Mouse (Mus musculus): Measurements from ENCODE around the gene Paqr6. TPM values are rescaled to one million over a fixed set of nuclear protein-coding genes. Genes with fewer than 3 reads are reported as not detected.
"Not testable (repeated sequence)": the region's sequence is repeated elsewhere in the genome, so short reads cannot be mapped to it uniquely, and the experiment has no call there.

Gene Paqr6
- polyA plus RNA-seq, 1 experiment from 2014 or later, result 14.5 TPM

DNA sequence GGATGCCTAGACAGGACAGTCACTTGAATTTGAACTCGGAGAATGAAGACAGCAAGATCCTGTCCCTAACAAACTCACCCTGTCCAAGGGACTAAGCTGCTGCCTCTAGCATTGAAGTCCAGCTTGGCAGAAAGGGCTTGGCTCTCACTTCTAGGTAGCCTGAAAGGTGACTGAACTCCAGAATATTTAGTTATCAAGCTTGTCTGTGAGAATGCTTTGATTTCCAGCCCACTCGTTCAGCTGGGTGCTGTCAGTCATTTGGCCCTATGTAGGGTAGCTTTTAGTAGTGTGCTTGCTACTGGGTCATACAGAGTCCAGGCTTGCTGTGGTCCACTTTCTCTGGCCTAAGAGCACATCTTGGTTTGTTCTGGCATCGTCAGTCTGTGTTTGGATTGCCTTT lies 25.4 kb upstream of the Paqr6 start:
- H3K36me3 ChIP-seq, result peaks cover 30% of the 10 kb centered on the region
- no peak for ATAC-seq (replicated peaks; ENCODE audit: low FRiP score)
- H3K4me3 ChIP-seq (replicated peaks), result no peak overlapping the region
- H3K27me3 ChIP-seq, result no peaks in the 10 kb centered on the region
- 73% methylated on average over 3 of the region's 3 CpGs for WGBS
- peaks cover 32% of the 10 kb centered on the region for H3K4me1 ChIP-seq
- no peaks in the 10 kb centered on the region for H3K9me3 ChIP-seq (replicated peaks)
- H3K4me2 ChIP-seq, result no peak overlapping the region
- H3K9ac ChIP-seq, result no peak overlapping the region
- H3K27ac ChIP-seq, result no peak overlapping the region

DNA sequence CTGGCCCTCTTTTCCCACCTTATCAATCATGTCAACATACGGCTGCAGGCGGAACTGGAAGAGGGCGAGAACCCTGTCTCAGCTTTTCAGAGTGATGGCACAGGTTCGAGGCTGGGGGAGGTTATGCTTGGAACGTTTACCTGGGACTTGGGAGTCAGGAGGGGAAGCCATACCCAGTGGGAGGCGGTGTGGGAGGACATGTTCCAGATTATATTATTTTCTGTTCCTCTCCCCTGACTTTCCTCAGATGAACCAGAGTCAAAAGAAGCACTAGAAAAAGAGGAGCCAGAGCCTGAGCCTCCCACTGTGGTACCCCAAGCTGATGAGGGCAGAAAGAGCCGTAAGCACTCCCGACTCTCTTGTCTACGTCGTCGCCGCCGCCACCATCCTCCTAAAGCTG lies 13.7 kb upstream of the Paqr6 start:
- H3K9me3 ChIP-seq (replicated peaks), result no peaks in the 10 kb centered on the region
- H3K4me3 ChIP-seq (replicated peaks), result no peak overlapping the region
- no peak overlapping the region for H3K4me2 ChIP-seq
- no peaks in the 10 kb centered on the region for H3K4me1 ChIP-seq
- H3K36me3 ChIP-seq, result peaks cover 100% of the 10 kb centered on the region
- H3K27ac ChIP-seq, result no peak overlapping the region
- WGBS, result 85% methylated on average over 13 of the region's 13 CpGs
- H3K9ac ChIP-seq, result no peak overlapping the region
- no peak for ATAC-seq (replicated peaks; ENCODE audit: low FRiP score)
- no peaks in the 10 kb centered on the region for H3K27me3 ChIP-seq

DNA sequence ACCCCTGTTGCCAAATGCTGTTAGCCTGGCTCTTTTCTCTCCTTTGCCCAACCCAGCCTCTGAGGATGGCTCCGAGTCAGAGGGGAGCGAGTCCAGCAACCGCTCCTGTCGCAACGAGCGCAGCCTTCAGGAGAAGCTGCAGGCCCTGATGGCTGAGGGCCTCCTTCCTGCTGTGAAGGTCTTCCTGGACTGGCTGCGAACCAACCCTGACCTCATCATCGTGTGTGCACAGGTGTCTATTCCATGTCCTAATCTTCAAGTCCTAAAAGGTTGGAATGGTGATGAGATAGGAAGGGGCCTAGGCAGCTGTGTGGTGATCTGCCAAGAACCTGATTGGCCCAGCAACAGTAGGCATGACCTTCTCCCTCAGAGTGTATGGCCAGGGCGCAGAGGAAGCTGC lies 11.5 kb upstream of the Paqr6 start:
- Histone ChIP-seq H3K9ac (no peak overlapping the region), H3K4me1 (no peaks in the 10 kb centered on the region), H3K36me3 (peaks cover 100% of the 10 kb centered on the region), H3K4me2 (no peak overlapping the region), H3K4me3 (replicated peaks) (no peak overlapping the region), H3K9me3 (replicated peaks) (no peaks in the 10 kb centered on the region), H3K27me3 (no peaks in the 10 kb centered on the region), H3K27ac (no peak overlapping the region)
- no peak for ATAC-seq (replicated peaks; ENCODE audit: low FRiP score)
- 89% methylated on average over 9 of the region's 9 CpGs for WGBS

DNA sequence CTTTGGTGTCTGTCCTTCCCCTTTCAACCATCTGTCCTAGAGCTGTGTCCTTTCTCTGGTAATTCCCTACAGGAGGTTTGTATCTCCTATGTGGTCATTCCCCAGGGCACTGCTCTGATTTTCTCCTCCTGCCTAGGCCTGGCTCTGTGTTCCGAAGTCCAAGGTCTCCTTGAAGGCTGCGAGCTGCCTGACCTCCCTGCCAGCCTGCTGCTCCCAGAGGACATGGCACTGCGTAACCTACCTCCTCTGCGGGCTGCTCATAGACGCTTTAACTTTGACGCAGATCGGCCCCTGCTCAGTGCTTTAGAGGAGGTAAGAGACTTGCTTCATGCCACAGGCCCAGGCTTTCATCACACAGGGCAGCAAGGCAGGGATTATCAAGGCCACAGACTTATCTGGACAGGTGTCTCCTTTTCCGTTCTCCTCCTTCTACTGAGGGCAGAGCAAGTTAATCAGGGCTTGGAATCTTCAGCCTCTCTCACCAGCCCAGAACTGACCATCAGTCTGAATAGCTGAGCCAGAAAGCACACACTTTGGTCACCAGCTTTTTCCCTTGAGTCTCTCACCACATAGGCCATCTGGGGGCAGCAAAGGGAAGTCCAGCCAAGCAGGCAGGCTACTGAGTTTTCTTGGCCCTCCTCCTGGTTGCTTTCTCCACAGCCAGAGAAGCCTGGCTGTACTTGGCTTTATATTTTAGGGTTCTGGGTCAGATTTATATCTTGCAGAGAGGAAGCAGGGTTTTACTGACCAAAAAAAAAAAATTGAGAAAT lies 9.8 kb upstream of the Paqr6 start:
- no peaks in the 10 kb centered on the region for H3K9me3 ChIP-seq (replicated peaks)
- H3K27me3 ChIP-seq, result no peaks in the 10 kb centered on the region
- no peak overlapping the region for H3K9ac ChIP-seq
- 96% methylated on average over 8 of the region's 8 CpGs for WGBS
- no peak overlapping the region for H3K4me3 ChIP-seq (replicated peaks)
- peaks cover 100% of the 10 kb centered on the region for H3K36me3 ChIP-seq
- no peak overlapping the region for H3K27ac ChIP-seq
- H3K4me2 ChIP-seq, result no peak overlapping the region
- H3K4me1 ChIP-seq, result no peaks in the 10 kb centered on the region
- no peak for ATAC-seq (replicated peaks; ENCODE audit: low FRiP score)

DNA sequence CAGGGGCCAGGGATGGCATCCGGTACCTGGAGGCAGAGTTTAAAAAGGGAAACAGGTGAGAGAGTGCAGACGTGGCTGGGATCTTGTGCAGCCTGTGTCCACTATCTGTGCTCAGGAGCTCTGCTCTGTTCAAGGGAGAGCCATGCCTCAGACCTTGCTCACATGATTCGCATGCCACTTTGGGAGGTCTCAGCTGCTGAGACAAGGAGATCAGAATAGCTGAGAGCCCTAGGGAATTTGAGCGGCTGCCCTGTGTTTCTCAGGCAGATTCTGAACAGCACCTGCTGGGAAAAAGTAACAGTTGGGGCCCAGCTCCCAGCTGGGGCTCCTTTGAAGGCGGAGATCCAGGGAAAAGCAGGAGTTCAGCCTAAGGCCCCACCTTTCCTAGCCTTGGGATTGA lies 4.8 kb upstream of the Paqr6 start:
- H3K9me3 ChIP-seq (replicated peaks), result no peaks in the 10 kb centered on the region
- no peak overlapping the region for H3K9ac ChIP-seq
- no peak overlapping the region for H3K4me3 ChIP-seq (replicated peaks)
- H3K27me3 ChIP-seq, result peaks cover 2% of the 10 kb centered on the region; the same call in 1 of the 2 replicates
- peaks cover 13% of the 10 kb centered on the region for H3K4me1 ChIP-seq
- ATAC-seq (replicated peaks; ENCODE audit: low FRiP score), result no peak
- 79% methylated on average over 5 of the region's 5 CpGs for WGBS
- H3K36me3 ChIP-seq, result peaks cover 87% of the 10 kb centered on the region
- peak overlapping the region; percentile 0; the same call in 1 of the 2 replicates for H3K27ac ChIP-seq
- H3K4me2 ChIP-seq, result no peak overlapping the region

DNA sequence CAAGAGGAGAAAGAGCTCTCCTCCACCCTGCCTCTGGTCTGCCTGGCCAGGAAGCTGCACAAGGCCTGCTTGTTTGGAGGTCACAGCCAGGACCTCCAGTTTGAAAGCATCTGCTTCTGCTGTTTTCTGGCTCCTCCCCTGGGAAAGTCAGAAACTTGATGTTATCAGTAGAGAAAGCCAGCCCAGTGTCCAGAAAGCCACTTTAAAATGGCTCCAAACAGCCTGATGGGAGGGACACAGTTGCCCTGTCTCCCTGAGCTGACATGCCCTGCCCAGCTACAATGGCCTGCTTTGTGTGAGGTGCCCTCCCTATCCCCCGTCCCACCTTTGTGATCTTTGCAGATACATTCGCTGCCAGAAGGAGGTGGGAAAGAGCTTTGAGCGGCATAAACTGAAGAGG lies 4.4 kb upstream of the Paqr6 start:
- H3K9me3 ChIP-seq (replicated peaks), result no peaks in the 10 kb centered on the region
- H3K36me3 ChIP-seq, result peaks cover 83% of the 10 kb centered on the region
- no peak overlapping the region for H3K4me3 ChIP-seq (replicated peaks)
- no peak overlapping the region for H3K9ac ChIP-seq
- H3K4me2 ChIP-seq, result no peak overlapping the region
- ATAC-seq (replicated peaks; ENCODE audit: low FRiP score), result no peak
- H3K27me3 ChIP-seq, result peaks cover 6% of the 10 kb centered on the region
- WGBS, result 62% methylated on average over 3 of the region's 3 CpGs
- peak overlapping the region; percentile 0; the same call in 1 of the 2 replicates for H3K27ac ChIP-seq
- peaks cover 17% of the 10 kb centered on the region for H3K4me1 ChIP-seq

DNA sequence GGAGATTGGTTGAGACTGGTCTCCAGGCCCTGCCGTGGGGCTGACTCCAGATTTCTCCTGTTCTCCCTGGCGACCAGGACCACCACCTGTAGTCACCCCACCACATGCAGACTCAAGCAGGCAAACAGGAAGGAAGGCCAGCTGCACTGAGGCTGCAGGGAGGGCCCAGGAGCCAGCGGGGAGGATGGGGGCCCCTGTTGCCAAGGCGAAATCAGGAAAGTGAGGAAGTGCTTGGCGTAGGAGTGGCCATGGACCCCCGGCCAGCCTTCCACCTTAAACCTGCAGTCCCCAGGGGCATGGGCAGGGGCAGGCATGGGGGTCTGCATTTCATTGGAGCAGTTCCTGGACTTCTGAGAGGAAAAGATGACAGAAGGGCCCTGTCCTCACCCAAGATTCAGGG lies 3.3 kb upstream of the Paqr6 start:
- H3K27me3 ChIP-seq, result peaks cover 17% of the 10 kb centered on the region
- peaks cover 25% of the 10 kb centered on the region for H3K4me1 ChIP-seq
- 62% methylated on average over 6 of the region's 6 CpGs for WGBS
- no peak overlapping the region for H3K9ac ChIP-seq
- no peak for ATAC-seq (replicated peaks; ENCODE audit: low FRiP score)
- no peak overlapping the region for H3K4me2 ChIP-seq
- H3K4me3 ChIP-seq (replicated peaks), result no peak overlapping the region
- H3K36me3 ChIP-seq, result peaks cover 72% of the 10 kb centered on the region
- H3K9me3 ChIP-seq (replicated peaks), result no peaks in the 10 kb centered on the region
- no peak overlapping the region for H3K27ac ChIP-seq

DNA sequence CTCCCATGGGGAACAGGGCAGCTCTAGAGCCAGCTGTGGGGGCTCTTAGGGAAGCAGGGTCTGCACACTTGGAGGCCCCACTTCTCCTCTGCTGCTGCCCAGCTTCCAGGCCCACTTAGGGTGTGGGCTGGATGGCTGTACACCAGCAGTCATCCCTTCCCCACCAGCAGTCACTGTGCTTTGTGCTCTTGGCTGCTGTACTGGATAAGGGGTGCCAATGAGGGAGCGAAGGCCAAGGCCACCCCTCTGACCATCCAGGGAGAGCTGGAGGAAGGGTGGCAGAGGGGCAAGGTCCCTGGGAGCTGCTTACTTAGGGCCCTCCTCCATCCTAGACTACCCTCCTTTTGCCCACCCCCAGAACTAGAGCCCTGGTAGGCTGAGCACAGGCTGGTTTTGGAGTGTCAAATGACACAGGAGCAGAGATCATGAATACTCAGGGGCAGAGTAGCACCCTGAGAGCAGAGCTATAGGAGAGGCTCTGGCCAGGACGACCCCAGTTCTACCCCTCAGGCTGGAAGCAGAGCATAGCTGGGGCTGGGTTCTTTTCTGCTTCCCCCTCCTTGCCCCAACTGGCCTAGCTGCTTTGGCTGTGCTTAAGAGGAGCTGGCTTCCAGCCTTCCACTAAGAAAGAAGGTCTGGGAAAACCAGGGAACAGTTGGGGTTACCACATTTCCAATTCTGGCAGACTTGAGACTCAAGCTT lies 2.6 kb upstream of the Paqr6 start:
- H3K4me3 ChIP-seq (replicated peaks), result no peak overlapping the region
- H3K9ac ChIP-seq, result no peak overlapping the region
- peaks cover 20% of the 10 kb centered on the region for H3K27me3 ChIP-seq
- H3K9me3 ChIP-seq (replicated peaks), result no peaks in the 10 kb centered on the region
- no peak for ATAC-seq (replicated peaks; ENCODE audit: low FRiP score)
- H3K4me2 ChIP-seq, result no peak overlapping the region
- WGBS, result 72% methylated on average over 2 of the region's 2 CpGs
- peaks cover 65% of the 10 kb centered on the region for H3K36me3 ChIP-seq
- H3K27ac ChIP-seq, result no peak overlapping the region
- peaks cover 25% of the 10 kb centered on the region for H3K4me1 ChIP-seq

DNA sequence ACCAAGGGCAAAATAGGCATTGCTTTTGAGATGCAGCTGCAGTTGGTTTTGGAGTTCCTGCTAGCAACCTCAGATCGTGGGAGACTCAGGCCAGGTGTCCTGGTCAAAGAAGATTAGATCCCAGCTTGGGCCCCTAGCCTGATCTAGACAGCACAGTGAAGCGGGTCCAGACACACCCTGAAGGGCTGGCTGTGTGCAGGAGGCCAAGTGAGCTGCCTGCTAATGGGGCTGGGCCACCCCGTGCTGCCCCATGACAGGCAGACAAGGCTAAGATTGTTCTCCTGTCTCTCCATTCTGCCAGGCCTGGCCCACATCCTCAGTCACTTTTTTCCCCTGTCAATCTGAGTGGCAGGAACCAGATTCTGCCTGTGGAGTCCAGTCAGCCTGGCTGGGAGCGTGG lies 684 bp upstream of the Paqr6 start:
- no peak overlapping the region for H3K9ac ChIP-seq
- peaks cover 46% of the 10 kb centered on the region for H3K36me3 ChIP-seq
- H3K9me3 ChIP-seq (replicated peaks), result no peaks in the 10 kb centered on the region
- 65% methylated on average over 4 of the region's 4 CpGs for WGBS
- ATAC-seq (replicated peaks; ENCODE audit: low FRiP score), result no peak
- peak overlapping the region; percentile 66 for H3K27ac ChIP-seq
- no peak overlapping the region for H3K4me3 ChIP-seq (replicated peaks)
- no peak overlapping the region; the same call in 1 of the 2 replicates for H3K4me2 ChIP-seq
- H3K27me3 ChIP-seq, result peaks cover 20% of the 10 kb centered on the region
- H3K4me1 ChIP-seq, result peaks cover 28% of the 10 kb centered on the region

DNA sequence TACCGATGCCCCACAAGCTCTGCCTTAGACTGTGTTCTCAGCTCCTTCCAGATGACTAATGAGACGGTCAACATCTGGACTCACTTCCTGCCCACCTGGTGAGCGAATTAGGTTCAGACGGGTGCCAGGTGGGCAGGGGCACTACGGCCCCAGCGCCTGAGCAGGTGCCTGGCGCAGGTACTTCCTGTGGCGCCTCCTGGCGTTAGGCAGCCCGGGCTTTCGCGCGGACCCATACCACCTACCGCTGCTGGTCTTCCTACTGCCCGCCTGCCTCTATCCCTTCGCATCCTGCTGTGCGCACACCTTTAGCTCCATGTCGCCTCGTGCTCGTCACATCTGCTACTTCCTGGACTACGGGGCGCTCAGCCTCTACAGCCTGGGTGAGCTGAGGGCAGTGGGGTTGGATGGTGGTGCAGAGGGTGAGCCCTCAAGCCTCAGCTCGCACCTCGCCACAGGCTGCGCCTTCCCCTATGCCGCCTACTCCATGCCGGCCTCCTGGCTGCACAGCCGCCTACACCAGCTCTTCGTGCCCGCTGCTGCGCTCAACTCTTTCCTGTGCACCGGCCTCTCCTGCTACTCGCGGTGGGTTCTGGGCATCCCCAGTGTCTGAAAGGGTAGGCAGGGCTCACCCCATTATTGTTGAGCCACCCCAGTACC lies 1.4 kb downstream of the Paqr6 start:
- Histone ChIP-seq H3K27me3 (peaks cover 20% of the 10 kb centered on the region), H3K4me1 (peaks cover 24% of the 10 kb centered on the region), H3K9ac (no peak overlapping the region), H3K9me3 (replicated peaks) (peaks cover 9% of the 10 kb centered on the region), H3K4me2 (peak overlapping the region; percentile 10; the same call in 1 of the 2 replicates), H3K27ac (no peak overlapping the region), H3K4me3 (replicated peaks) (no peak overlapping the region), H3K36me3 (peaks cover 24% of the 10 kb centered on the region)
- 34% methylated on average over 34 of the region's 34 CpGs for WGBS
- ATAC-seq (replicated peaks; ENCODE audit: low FRiP score), result no peak

DNA sequence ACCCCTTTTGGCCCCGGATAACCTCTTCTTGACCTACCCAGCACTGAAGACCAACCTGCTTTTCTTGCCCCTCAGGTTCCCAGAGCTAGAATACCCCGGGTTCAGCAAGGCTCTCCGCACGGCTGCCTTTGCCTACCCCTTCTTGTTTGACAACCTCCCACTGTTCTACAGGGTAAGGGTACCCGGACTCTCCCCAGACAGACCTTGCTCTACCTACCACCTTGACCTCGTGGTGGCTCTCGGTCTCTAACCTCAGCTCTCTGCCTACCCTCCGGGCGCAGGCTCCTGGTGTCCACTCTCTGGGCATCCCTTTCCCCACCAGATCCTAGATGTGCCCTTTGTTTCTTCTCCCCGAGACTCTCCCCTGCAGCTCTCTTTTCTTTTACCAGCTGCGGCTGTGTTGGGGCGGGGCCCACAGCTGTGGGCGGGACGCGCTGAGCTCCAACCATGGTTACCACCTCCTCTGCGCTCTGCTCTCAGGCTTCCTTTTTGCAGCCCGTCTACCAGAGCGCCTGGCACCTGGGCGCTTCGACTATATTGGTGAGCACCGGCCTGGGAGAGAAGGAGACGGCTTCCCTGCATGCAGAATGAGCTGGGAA lies 2.5 kb downstream of the Paqr6 start:
- Histone ChIP-seq H3K4me1 (peaks cover 24% of the 10 kb centered on the region), H3K36me3 (peaks cover 13% of the 10 kb centered on the region), H3K27me3 (peaks cover 20% of the 10 kb centered on the region), H3K27ac (peak overlapping the region; percentile 56; the same call in 1 of the 2 replicates), H3K4me3 (replicated peaks) (peak overlapping the region; percentile 29; the same call in 1 of the 2 replicates), H3K4me2 (peak overlapping the region; percentile 55)
- H3K9me3 ChIP-seq (replicated peaks); H3K9ac ChIP-seq: not testable (repeated sequence)
- ATAC-seq (replicated peaks; ENCODE audit: low FRiP score), result peak; percentile 81
- WGBS, result 4% methylated on average over 21 of the region's 22 CpGs

DNA sequence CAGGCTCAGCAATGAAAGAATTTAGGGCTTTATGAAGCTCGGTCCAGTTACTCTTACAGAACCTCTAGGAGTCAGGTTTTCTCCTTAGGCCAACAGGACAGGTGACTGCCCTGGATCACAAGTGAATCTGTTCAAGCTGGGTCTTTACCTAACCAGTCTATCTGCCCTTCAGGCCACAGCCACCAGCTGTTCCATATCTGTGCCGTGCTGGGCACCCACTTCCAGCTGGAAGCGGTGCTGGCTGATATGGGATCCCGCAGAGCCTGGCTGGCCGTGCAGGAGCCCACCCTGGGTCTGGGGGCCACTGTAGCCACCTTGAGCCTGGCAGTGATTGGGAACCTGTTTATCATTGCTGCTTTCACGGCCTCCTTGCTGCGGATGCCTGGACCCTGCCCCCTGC lies 3.1 kb downstream of the Paqr6 start:
- Histone ChIP-seq H3K4me2 (peak overlapping the region; percentile 55), H3K4me1 (peaks cover 24% of the 10 kb centered on the region), H3K27me3 (peaks cover 20% of the 10 kb centered on the region)
- H3K9me3 ChIP-seq (replicated peaks); H3K9ac ChIP-seq; H3K36me3 ChIP-seq; H3K27ac ChIP-seq; H3K4me3 ChIP-seq (replicated peaks); ATAC-seq (replicated peaks; ENCODE audit: low FRiP score): not testable (repeated sequence)
- 59% methylated on average over 3 of the region's 7 CpGs for WGBS

Data from kidney, embryonic 15.5 days (tissue).